Mouse (Mus musculus) mesoderm, embryonic 11.5 days (tissue): ENCODE data around the gene Ankrd13d.
"Not testable (repeated sequence)": the region's sequence is repeated elsewhere in the genome, so short reads cannot be mapped to it uniquely, and the experiment has no call there.

Experiments used
- DNase-seq: peaks from one replicate; pipeline ENCODE4 v3.0.0-alpha.2; 2012; ENCODE audit warnings: low read depth, low spot score

Ankrd13d gene

DNA sequence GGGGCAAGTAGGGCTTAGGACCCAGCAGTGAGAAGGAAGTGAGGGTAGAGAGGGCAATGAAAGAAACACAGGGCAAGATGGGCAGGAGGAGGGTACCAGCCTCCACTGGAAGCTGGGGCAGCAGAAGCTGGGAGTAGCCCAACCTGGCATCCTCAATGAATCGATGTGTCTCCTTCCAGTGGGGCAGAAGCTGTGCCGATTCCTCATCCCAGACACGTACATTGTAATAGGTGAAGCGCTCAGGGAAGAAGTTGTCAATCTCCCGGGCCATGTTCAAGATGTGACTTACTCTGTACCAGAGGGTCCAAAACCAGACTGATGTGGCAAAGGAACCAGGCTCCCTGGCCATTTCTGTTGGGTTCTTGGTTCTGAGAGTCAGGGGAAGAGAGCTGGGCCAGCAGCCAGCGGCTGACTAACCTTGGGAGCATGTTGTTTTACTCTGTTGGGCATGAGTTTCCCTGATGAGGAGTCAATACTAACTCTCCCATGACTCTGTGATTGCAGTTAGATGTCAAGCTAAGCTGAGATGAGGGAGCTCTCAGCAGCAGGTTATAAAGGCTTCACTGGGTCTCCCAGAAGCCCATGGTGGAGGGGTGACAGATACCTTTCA, 18.7 kb downstream of the Ankrd13d start:
- no peak for DNase-seq

DNA sequence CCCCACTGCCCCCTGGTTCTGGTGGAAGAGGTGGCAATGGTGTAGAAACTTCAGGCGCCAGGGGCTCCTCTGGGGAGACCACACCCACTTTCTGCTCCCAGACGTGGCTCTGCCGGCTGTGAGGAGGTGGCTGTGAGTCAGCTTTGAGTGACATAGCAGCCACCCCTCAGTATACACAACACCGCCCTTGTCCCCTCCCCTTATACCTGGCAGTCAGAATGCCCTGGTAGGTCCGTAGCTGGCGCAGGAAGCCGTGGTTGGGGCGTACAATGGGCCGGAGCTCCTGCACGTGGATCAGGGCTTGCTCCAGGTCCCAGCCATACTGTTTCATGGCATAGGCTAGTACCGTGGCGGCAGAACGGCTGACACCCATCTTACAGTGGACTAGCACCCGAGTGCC, 19.2 kb downstream of the Ankrd13d start:
- DNase-seq, result no peak

DNA sequence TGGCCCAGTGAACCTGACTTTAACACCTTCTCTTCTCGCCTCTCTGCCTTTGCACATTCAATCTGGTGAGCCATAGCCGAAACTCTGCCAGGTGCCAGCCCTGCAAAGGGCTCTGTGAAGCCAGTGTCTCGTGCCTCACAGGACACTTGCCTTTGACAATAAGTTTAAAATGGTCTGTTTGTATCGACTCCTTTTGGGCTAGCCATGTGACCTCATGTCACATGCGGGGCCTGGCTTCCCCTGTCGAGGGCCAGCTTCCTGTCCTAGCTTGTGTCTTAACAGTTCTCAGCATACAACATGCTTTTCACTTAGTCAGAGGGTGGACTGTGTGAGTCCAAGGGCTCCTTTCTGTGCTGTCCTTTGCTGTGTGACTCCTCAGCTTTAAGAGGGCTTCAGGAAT, 20.2 kb downstream of the Ankrd13d start:
- DNase-seq, result no peak

DNA sequence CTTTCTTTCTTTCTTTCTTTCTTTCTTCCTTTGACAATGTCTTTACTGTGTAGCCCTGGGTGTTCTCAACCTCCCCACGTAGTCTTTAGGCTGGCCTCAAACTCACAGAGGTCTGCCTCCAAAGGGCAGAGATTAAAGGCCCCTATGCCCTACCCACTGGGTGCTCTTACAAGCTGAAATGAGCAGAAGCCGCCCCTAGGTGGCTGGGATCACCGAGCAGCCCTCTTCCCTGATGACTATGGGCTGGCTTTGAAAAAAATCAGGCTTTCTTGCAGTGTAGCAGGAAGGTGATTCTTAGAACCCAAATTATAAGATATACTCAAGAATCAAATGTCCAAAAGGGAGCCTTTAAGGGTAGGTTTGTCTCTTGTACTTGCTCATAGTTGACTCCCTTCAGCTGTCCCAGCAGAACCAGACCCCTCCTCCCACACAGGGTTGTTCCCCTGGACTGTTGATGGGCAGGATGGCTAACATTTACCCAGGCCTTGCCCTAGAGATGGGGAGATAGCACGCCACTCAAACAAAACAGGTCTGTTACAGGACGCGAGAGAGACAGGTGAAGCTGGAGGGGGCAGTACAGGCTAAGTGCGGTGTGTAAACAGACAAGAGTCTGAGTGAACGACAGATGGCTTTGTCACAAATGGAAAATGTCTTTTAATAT, 21.8 kb downstream of the Ankrd13d start:
- peak; percentile 22 for DNase-seq

DNA sequence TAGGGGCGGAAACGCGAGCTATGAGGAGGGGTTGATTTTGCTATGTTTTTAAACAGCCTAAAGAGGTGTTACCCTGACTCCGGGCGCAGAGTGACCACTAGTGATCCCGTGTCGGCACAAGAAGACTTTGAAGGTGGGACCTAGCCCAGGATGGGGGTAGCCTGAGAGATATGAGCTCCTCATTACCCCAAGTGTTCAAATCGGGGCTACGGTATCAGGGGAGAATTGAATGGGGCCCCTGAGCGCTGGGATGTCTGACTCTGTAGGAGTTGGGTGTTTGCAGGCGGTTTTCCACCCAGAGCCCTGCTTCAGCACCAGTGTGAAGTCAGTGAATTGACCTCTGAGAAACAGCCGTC, 25.1 kb downstream of the Ankrd13d start:
- DNase-seq, result no peak

DNA sequence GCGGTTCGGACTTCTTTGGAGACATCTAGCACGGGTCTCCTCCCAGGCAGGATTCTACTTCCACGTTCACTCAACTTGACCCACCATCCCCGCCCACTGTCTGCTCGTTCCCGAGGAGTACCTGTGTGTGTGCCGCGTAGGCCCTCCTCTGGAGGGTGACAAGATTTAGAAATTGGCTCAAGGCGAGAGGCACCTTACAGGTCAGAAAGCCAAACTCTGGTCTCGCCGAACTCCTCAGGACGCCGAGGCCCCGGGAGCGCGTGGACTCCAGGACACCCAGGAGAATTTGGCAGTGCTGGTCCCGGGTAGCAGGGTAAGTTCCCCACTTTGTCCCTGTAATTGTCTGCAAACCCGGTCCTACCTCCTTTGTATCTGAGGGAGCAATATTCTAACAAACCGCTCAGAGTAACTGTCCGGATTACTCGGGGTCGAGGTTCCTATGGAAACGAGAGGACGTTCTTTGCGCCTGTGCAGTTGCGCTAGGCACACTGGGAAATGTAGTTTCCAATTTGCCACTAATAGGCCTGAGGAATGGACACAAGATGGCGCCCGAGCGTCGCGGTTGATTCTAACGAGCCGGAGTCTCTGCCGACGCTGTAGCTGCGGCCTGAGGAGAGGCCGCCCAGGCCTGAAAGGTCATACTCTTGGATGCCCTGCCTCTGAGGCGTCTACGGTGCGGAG, 25.6 kb downstream of the Ankrd13d start:
- DNase-seq, result peak; percentile 96

DNA sequence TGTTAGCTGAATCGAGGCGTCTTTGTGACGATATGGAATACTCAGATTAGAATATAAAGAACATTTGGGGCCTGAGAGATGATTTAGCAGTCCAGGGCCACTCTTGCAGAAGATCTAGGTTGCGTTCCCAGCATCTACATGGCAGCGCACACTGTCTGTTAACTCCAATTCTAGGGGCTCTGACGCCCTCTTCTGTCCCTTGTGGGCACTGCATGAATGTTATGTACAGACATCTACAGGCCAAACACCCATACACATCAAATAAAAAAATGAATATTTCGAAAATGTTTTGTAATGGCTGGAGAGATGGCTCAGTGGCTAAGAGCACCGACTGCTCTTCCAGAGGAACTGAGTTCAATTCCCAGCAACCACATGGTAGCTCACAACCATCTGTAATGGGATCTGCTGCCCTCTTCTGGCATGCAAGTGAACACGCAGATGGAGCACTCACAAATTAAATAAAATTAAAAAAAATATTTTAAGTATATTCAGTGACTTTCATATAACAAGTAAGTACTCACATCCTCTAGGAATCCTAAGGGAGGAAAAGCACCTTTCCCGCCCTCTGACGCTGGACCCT, 27.3 kb downstream of the Ankrd13d start:
- no peak for DNase-seq

DNA sequence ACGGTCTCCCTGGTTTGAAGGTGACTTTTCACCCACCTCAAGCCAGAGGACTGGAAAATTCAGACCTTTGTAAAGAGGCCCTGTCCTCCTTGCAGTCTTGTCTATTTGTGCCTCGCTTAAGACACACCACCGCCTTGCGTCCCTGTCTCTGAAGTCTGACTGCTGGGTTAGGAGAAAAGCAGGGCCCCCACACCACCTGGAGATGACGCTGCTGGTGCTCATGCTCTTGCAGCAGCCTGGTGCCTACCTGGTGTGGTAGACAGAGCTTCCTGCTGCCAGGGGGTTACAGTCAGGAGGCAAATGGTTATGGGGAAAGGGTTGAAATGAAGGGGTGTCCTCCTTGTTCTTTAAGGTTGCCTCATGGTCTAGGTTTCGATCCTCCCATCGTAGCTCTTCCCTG, 28.7 kb downstream of the Ankrd13d start:
- no peak for DNase-seq

DNA sequence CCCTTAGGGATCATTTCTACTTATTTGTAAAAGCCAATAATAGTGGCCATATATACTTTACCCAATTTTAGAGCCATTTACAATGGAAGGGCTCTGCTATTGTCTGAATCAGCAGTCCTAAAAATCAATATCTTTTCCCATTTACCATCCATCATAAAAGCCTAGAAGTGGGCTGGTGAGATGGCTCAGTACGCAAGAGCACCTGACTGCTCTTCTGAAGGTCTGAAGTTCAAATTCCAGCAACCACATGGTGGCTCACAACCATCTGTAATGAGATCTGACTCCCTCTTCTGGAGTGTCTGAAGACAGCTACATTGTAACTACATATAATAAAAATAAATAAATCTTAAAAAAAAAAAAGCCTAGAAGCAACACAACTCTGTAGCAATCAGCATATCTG, 34.3 kb downstream of the Ankrd13d start:
- DNase-seq, result not testable (repeated sequence)

DNA sequence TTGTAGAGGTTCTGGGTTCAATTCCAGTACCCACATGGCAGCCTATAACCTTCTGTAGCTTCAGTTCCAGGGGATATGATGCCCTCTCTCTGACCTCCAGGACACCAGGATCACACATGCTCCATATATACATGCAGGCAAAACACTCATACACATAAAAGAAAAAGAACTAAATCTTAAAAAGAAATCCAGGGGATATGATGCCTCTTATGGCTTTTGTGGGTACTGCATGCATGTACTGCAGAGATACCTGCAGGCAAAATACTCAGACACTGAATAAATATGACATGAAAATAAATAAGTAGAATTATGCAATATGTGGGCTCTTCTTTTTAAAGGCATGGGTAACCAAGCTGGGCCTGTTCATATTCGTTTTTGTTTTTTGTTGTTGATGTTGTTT, 35.9 kb downstream of the Ankrd13d start:
- DNase-seq, result no peak

DNA sequence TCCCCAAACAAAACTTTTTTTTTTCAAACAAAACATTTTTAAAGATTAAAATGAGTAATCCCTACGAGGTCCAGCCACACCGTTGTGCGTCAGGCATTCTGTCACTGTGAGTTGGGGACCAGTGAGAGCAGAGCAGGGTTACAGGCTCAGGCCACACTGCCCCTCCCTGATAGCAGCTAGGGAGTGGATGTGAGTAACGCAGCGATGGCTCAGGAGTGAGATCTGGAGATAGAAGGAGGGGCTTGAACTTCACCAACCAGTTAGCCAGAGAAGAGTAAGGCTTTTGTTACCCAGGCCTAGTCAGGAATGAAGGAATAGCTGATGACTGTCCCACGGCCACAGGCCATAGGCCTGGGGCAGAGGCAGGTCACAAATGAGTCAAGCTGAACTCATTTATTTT, 38.2 kb downstream of the Ankrd13d start:
- DNase-seq, result no peak

DNA sequence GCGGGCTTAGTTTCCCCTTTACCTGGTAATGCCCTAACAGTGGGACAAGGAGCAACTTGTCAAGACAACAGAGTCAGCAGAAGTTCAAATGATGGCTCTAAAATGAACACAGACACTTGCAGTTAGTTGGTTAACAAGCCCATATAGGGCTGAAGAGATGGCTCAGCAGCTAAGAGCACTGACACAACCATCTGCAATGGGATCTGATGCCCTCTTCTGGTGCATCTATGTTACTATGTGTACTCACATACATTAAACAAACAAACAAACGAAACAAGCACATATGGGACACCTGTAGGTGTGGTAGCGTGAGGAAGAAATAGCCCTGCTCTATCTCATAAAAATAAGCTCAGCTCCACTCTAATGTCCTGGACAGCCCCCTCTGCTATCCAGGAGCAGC, 40.5 kb downstream of the Ankrd13d start:
- DNase-seq, result no peak

DNA sequence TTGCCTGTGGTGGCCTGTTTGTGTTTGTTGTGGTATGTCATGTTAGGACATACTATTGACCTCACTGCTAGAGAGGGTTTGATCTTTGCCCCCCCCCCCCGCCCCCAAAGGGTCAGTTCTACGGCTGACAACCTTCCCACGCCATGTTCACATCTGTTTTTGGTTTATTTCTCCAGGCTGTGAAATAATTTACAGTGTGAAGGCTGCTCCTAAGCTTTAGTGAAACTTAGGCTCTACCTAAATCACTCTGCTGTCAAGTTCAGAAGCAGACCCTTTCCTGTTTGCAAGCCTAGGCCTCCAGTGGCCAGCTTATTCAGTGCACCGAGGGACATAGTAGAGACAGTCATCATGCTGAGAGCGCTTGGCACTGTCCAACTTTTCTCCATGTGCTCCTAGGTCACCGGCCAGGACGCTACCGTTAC, 42.7 kb downstream of the Ankrd13d start:
- DNase-seq, result peak; percentile 74

DNA sequence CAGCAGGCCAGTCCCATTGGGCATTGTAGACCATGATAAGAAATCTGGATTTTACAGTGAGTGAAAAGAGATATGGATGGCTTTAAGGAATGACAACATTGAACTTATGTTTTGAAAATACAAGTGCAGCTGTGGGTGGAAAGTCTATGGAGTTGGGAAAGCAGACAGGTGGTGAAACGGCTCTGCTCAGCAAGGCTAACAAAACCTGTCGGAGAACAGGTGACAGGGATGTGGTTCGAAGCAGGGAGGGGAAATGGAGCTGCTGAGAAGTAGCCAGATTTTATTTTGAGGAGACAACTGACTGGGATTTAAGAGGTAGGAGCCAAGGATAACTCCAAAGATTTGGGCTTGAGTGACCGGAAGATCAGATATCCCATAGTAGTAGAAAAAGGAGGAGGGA, 48.4 kb downstream of the Ankrd13d start:
- DNase-seq, result no peak

DNA sequence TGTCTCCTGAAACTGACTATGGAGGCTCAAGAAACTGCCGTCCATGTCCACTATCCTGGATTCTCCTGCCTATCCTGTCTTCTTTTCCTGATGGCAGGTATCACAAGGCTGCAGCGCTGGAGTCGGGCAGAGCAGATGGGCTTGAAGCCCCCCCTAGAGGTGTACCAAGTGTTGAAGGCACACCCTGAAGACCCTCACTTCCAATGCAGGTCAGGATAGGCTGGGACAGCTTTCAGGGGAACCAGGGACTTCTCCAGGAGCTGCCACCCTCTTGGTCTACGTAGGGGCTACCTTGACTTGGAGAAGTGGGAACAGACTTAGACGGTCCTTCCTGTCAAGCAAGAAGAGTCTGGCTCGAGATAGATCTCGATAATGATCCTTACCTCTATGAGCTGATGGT, 50.3 kb downstream of the Ankrd13d start:
- DNase-seq, result no peak

DNA sequence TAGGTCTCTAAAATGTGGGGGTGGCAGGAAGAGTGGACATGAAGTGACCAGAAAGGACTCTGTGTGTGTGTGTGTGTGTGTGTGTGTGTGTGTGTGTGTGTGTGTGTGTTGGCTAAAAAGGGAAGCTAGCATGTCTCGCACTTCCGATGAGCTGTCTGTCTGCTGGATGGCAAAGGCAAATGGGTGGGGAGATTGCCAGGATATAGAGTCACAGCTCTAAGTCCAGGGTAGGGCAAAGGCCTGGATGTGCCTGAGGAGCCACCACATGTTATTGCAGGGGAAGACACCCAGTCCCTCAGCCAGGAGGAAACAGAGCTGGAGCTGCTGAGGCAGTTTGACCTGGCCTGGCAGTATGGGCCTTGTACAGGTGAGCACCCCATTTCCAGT, 50.8 kb downstream of the Ankrd13d start:
- no peak for DNase-seq

DNA sequence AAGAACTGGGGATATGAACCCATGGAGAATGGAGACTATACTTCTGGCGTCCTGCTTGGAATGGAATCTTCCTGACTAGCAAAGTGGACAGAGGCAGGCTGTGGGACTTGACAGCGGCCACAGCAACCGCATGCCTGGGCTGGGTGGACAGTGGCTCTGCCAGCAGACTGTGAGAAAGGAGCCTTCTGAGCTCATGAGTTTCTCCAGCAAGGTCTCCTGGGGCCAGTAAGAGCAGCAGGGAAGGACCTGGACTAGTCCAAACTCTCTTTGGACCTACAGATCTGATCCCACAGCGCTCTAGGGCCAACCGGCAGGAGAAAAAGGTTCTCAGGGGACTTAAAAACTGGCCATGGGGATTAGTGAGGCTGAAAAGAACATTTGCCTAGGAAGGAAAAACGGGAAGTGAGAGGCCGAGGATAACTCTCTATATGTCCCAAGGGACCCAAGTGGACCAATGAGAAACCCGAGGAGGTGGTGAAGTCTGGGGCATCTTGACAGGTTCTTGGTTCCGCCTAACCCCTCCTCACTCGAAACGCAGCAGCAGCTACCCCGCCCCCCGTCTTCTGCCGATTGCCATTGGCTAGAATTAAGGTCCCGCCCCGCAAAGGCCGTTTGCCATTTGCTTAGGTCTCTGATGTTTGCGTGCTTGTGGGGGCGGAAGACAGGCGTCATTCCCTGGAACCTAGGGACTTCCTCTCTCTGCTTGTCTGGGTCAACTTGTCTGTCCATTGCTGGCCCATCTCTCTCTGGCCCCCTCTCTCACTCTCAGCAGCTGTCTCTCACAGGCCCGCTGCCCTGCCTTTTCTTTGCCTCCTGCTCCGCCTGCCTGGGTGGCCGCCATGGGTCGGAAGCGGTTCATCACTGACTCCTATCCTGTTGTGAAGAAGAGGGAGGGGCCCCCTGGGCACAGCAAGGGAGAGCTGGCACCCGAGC, 51.4 kb downstream of the Ankrd13d start, which contains the start of gene Pold4:
Gene Pold4, plus strand, starts transcription at position 647 of the 933 bp plus-strand sequence.
- DNase-seq, result peak; percentile 93

DNA sequence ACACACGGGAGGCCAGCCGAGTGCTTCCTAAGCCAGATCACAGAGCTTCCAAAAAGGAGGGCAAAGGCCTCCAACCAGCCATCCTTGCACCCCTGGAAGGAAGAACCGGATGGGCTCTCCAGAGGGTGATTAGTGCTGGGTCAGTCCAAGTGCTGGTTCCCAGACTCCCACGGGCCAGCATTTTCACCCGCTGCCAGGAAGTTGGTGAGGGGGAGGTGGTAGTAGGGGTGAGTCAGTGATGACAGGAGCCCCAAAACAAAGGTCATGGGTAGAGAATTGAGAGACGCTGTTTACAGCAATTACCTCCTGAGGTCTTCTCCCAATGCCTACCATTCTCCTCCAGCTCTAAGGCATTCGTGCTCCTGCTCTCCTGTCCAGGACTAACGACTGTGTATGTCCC, 52.5 kb downstream of the Ankrd13d start:
- no peak for DNase-seq

DNA sequence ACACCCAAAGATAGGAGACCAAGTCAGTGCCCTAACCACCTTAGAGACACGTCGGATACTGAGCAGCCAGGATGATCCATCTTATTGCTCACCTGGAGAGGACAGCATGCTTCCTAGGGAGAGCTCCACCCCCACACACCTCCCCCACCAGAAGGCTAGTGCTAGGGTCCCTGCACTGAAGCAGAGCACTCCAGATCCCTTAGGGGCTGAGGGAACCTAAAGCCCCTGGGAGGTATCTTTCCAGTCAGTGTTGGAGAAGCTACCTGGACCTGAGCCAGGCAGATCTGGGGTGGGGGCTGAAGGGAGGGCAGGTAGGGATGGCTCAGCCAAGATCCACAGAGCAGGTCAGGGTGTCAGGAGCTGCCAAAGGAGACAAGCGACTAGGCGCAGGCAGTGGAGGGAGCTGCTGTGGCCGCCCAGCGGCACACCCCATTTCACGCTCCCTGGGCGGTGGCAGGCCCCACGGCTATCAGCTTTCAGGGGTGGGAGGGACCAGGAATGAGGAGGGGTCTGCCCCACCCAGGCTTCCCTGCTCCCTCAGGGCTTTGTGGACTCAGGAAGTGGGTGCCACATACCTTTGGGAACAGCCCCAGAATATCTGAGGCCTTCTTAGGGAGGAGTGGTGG, 53.4 kb downstream of the Ankrd13d start:
- no peak for DNase-seq

DNA sequence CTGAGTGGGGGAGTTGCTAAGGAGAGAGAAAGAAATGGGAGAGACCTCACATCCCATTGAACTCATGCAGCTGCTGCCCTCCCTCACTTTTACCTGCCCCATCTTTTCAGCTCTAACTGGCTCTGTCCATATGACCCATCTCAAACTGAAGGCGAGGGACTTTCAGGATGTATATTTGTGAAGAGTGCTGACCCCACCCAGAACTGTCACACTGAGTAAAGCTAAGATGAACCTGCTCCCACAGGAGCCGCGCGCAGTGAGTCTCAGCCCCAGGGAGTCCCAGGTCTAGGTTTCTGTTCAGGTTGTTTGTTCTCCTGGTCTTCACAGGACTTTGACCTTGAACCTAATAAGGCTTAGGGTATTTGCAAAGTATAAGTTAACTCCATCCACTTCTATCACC, 54.0 kb downstream of the Ankrd13d start:
- no peak for DNase-seq
